Mouse (Mus musculus) limb, embryonic 10.5 days (tissue): Measurements from ENCODE around the gene Gm17571. TPM values are rescaled to one million over a fixed set of nuclear protein-coding genes. Genes with fewer than 3 reads are reported as not detected.

ENCODE experiments used
- DNase-seq: peaks from one replicate; pipeline ENCODE4 v3.0.0-alpha.2; 2017; ENCODE audit warnings: low spot score
- H3K27ac ChIP-seq: fragments of 300-500 bp; sonication (generic); 2 replicates; pipeline ENCODE4 v1.5.1; 2016; ENCODE audit warnings: mild to moderate bottlenecking
- H3K27me3 ChIP-seq: fragments of 300-500 bp; sonication (generic); 2 replicates; pipeline ENCODE4 v1.6.1; 2016; ENCODE audit warnings: low read depth, mild to moderate bottlenecking; ENCODE audit not compliant: poor library complexity, severe bottlenecking
- H3K36me3 ChIP-seq: fragments of 300-500 bp; sonication (generic); 2 replicates; pipeline ENCODE4 v1.6.1; 2016; ENCODE audit warnings: mild to moderate bottlenecking, moderate library complexity
- H3K4me1 ChIP-seq: fragments of 300-500 bp; sonication (generic); 2 replicates; pipeline ENCODE4 v1.6.1; 2016
- H3K4me3 ChIP-seq: fragments of 300-500 bp; sonication (generic); 2 replicates; pipeline ENCODE4 v1.5.1; 2016; ENCODE audit warnings: mild to moderate bottlenecking, moderate library complexity
- H3K9me3 ChIP-seq: fragments of 300-500 bp; sonication (generic); replicated peaks from 2 replicates; pipeline ENCODE4 v1.6.1; 2016; ENCODE audit warnings: mild to moderate bottlenecking
- WGBS: fragments of 180-500 bp; shearing (Covaris S2); methylation state at CpG from one replicate; pipeline ENCODE4 v1.1.7; 2016; 5-methylcytosine and 5-hydroxymethylcytosine counted together
- polyA plus RNA-seq: library from polyadenylated mRNA; unstranded; fragments of >200 nt; fragmentation: Nextera tagmentation; extraction: Ambion mirVana; gene quantifications from 2 replicates; pipeline ENCODE4 v1.2.1, GENCODE M21; 2016

The Gm17571 gene
- polyA plus RNA-seq, 1 experiment from 2014 or later: not detected

- Histone ChIP-seq H3K27me3 (no peaks in the 10 kb centered on the region), H3K4me3 (no peak overlapping the region), H3K4me1 (peaks cover 35% of the 10 kb centered on the region), H3K27ac (peak overlapping the region; percentile 38), H3K36me3 (no peaks in the 10 kb centered on the region), H3K9me3 (no peaks in the 10 kb centered on the region)
- no peak for DNase-seq
- WGBS: 85% methylated on average over 6 of the region's 6 CpGs
Observed at GRCm38 (mm10) chr9:13468778-13469177, 22.2 kb upstream of the Gm17571 start.

- DNase-seq: no peak
- Histone ChIP-seq H3K27ac (no peak overlapping the region), H3K36me3 (no peaks in the 10 kb centered on the region), H3K4me3 (no peak overlapping the region), H3K9me3 (no peaks in the 10 kb centered on the region), H3K4me1 (peaks cover 35% of the 10 kb centered on the region), H3K27me3 (no peaks in the 10 kb centered on the region)
- WGBS: 92% methylated on average over 7 of the region's 7 CpGs
Observed at GRCm38 (mm10) chr9:13467745-13468144, 21.2 kb upstream of the Gm17571 start.

- no peak for DNase-seq
- H3K27me3 ChIP-seq: no peaks in the 10 kb centered on the region
- peaks cover 35% of the 10 kb centered on the region for H3K4me1 ChIP-seq
- WGBS: 91% methylated on average over 10 of the region's 10 CpGs
- H3K9me3 ChIP-seq: no peaks in the 10 kb centered on the region
- no peak overlapping the region for H3K4me3 ChIP-seq
- no peak overlapping the region; the same call in 1 of the 2 replicates for H3K27ac ChIP-seq
- no peaks in the 10 kb centered on the region for H3K36me3 ChIP-seq
Observed at GRCm38 (mm10) chr9:13466816-13467215, 20.3 kb upstream of the Gm17571 start.

GRCm38 (mm10) chr9:13466351-13466750 is 19.8 kb upstream of the Gm17571 start:
- no peak overlapping the region for H3K4me3 ChIP-seq
- H3K4me1 ChIP-seq: peaks cover 35% of the 10 kb centered on the region
- no peak for DNase-seq
- H3K9me3 ChIP-seq: no peaks in the 10 kb centered on the region
- H3K36me3 ChIP-seq: no peaks in the 10 kb centered on the region
- WGBS: 83% methylated on average over 4 of the region's 4 CpGs
- no peaks in the 10 kb centered on the region for H3K27me3 ChIP-seq
- H3K27ac ChIP-seq: no peak overlapping the region

- Histone ChIP-seq H3K36me3 (no peaks in the 10 kb centered on the region), H3K27ac (peak overlapping the region; percentile 14; the same call in 1 of the 2 replicates), H3K27me3 (no peaks in the 10 kb centered on the region), H3K4me1 (peaks cover 32% of the 10 kb centered on the region), H3K9me3 (no peaks in the 10 kb centered on the region), H3K4me3 (no peak overlapping the region)
- no peak for DNase-seq
- 74% methylated on average over 4 of the region's 4 CpGs for WGBS
Observed at GRCm38 (mm10) chr9:13465358-13466020, 18.9 kb upstream of the Gm17571 start.

- H3K27me3 ChIP-seq: no peaks in the 10 kb centered on the region
- peaks cover 10% of the 10 kb centered on the region for H3K4me1 ChIP-seq
- H3K36me3 ChIP-seq: no peaks in the 10 kb centered on the region
- no peak overlapping the region for H3K27ac ChIP-seq
- DNase-seq: no peak
- H3K9me3 ChIP-seq: no peaks in the 10 kb centered on the region
- no peak overlapping the region for H3K4me3 ChIP-seq
- WGBS: 94% methylated on average over 1 of the region's 1 CpGs
Observed at GRCm38 (mm10) chr9:13460926-13461325, 14.4 kb upstream of the Gm17571 start.

- 62% methylated on average over 3 of the region's 3 CpGs for WGBS
- Histone ChIP-seq H3K27me3 (no peaks in the 10 kb centered on the region), H3K9me3 (no peaks in the 10 kb centered on the region), H3K36me3 (no peaks in the 10 kb centered on the region), H3K4me3 (no peak overlapping the region), H3K4me1 (peaks cover 2% of the 10 kb centered on the region; the same call in 1 of the 2 replicates), H3K27ac (no peak overlapping the region)
- DNase-seq: no peak
Observed at GRCm38 (mm10) chr9:13460012-13460411, 13.5 kb upstream of the Gm17571 start.

- DNase-seq: no peak
- 84% methylated on average over 1 of the region's 1 CpGs for WGBS
Observed at GRCm38 (mm10) chr9:13459371-13459770, 12.8 kb upstream of the Gm17571 start.

GRCm38 (mm10) chr9:13457774-13458173 is 11.2 kb upstream of the Gm17571 start:
- Histone ChIP-seq H3K27me3 (no peaks in the 10 kb centered on the region), H3K4me1 (peaks cover 6% of the 10 kb centered on the region; the same call in 1 of the 2 replicates), H3K9me3 (no peaks in the 10 kb centered on the region), H3K4me3 (no peak overlapping the region), H3K27ac (no peak overlapping the region), H3K36me3 (no peaks in the 10 kb centered on the region)
- WGBS: 77% methylated on average over 6 of the region's 6 CpGs
- DNase-seq: no peak

More at GRCm38 (mm10) chr9:13459371-13459770, 12.8 kb upstream of the Gm17571 start:
- H3K27ac ChIP-seq: no peak overlapping the region
- peaks cover 6% of the 10 kb centered on the region; the same call in 1 of the 2 replicates for H3K4me1 ChIP-seq
- no peak overlapping the region for H3K4me3 ChIP-seq
- no peaks in the 10 kb centered on the region for H3K27me3 ChIP-seq
- no peaks in the 10 kb centered on the region for H3K9me3 ChIP-seq
- H3K36me3 ChIP-seq: no peaks in the 10 kb centered on the region

- WGBS: 89% methylated on average over 1 of the region's 1 CpGs
- no peaks in the 10 kb centered on the region for H3K9me3 ChIP-seq
- no peaks in the 10 kb centered on the region for H3K36me3 ChIP-seq
- H3K4me3 ChIP-seq: no peak overlapping the region
- peaks cover 6% of the 10 kb centered on the region; the same call in 1 of the 2 replicates for H3K4me1 ChIP-seq
- no peak overlapping the region for H3K27ac ChIP-seq
- no peak for DNase-seq
- H3K27me3 ChIP-seq: no peaks in the 10 kb centered on the region
Observed at GRCm38 (mm10) chr9:13455231-13455630, 8.7 kb upstream of the Gm17571 start.

- Histone ChIP-seq H3K9me3 (no peaks in the 10 kb centered on the region), H3K27ac (no peak overlapping the region), H3K27me3 (no peaks in the 10 kb centered on the region), H3K4me1 (peaks cover 6% of the 10 kb centered on the region; the same call in 1 of the 2 replicates), H3K36me3 (no peaks in the 10 kb centered on the region), H3K4me3 (no peak overlapping the region)
- DNase-seq: no peak
- 71% methylated on average over 7 of the region's 7 CpGs for WGBS
Observed at GRCm38 (mm10) chr9:13454651-13455123, 8.1 kb upstream of the Gm17571 start.

- H3K9me3 ChIP-seq: no peaks in the 10 kb centered on the region
- H3K4me1 ChIP-seq: peaks cover 9% of the 10 kb centered on the region; the same call in 1 of the 2 replicates
- H3K4me3 ChIP-seq: no peak overlapping the region
- no peak for DNase-seq
- WGBS: 91% methylated on average over 3 of the region's 3 CpGs
- H3K27ac ChIP-seq: no peak overlapping the region
- no peaks in the 10 kb centered on the region for H3K27me3 ChIP-seq
- H3K36me3 ChIP-seq: no peaks in the 10 kb centered on the region
Observed at GRCm38 (mm10) chr9:13448716-13449115, 2.2 kb upstream of the Gm17571 start.

GRCm38 (mm10) chr9:13446236-13446635 is 317 bp downstream of the Gm17571 start:
- H3K27ac ChIP-seq: no peak overlapping the region
- no peaks in the 10 kb centered on the region for H3K9me3 ChIP-seq
- no peaks in the 10 kb centered on the region for H3K27me3 ChIP-seq
- peaks cover 9% of the 10 kb centered on the region; the same call in 1 of the 2 replicates for H3K4me1 ChIP-seq
- H3K4me3 ChIP-seq: no peak overlapping the region
- 82% methylated on average over 1 of the region's 1 CpGs for WGBS
- no peaks in the 10 kb centered on the region for H3K36me3 ChIP-seq
- no peak for DNase-seq
